34 mouse cellular contexts compared by ENCODE assay signal in genomic region chr11:102116241-102116640, GRCm38 (mm10). TPM values are rescaled to one million over a fixed set of nuclear protein-coding genes. Genes with fewer than 3 reads are reported as not detected.
DNase-seq lines count a peak whose midpoint lies in the region; ATAC-seq lines count a peak whose summit lies in the region.
"Had no signal": no experiment of that assay in that cellular context is flagged by ENCODE, and none has a peak within 500 bp of the region (broad histone marks: within the 10 kb centered on the region; RNA-seq: fewer than 3 reads in every experiment).

No protein-coding gene starts in this region.

- peaks cover 35% of the 10 kb centered on the region for H3K27me3 ChIP-seq in liver, embryonic 12.5 days (replicated peaks)
- peaks cover 32% of the 10 kb centered on the region for H3K27me3 ChIP-seq in liver, embryonic 15.5 days
- H3K27me3 ChIP-seq: embryonic facial prominence, embryonic 12.5 days had no signal

- H3K4me2 ChIP-seq in liver, embryonic 12.5 days: 0 out of 2 replicates have a peak overlapping the region, but pooled peaks have one; percentile 17
- no peak overlapping the region for H3K4me2 ChIP-seq in liver, embryonic 15.5 days
- H3K4me2 ChIP-seq: embryonic facial prominence, embryonic 12.5 days; embryonic facial prominence, embryonic 15.5 days; heart, embryonic 11.5 days; heart, embryonic 15.5 days; hindbrain, embryonic 13.5 days had no signal

- WGBS in liver, embryonic 12.5 days (ENCODE audit: insufficient replicate concordance): 25% methylated on average over 8 of the region's 8 CpGs
- WGBS in liver, embryonic 15.5 days (ENCODE audit: insufficient replicate concordance): 21% methylated on average over 8 of the region's 8 CpGs

- H3K4me1 ChIP-seq in liver, embryonic 12.5 days: peaks cover 27% of the 10 kb centered on the region
- H3K4me1 ChIP-seq in liver, embryonic 15.5 days (replicated peaks): peaks cover 20% of the 10 kb centered on the region
- H3K4me1 ChIP-seq: embryonic facial prominence, embryonic 12.5 days; embryonic facial prominence, embryonic 15.5 days; heart, embryonic 15.5 days; hindbrain, embryonic 13.5 days had no signal

- no peak overlapping the region for H3K9ac ChIP-seq in liver, embryonic 12.5 days
- no peak overlapping the region for H3K9ac ChIP-seq in liver, embryonic 15.5 days
- H3K9ac ChIP-seq: embryonic facial prominence, embryonic 12.5 days; embryonic facial prominence, embryonic 15.5 days; forebrain, postnatal 0 days; heart, embryonic 15.5 days; hindbrain, embryonic 13.5 days had no signal

- DNase-seq in c-Kit-positive CD71-positive TER-119-negative erythroid progenitor cells, embryonic 14.5 days (ENCODE audit: low read depth): peak; percentile 29
- no peak for DNase-seq in layer of hippocampus, postnatal 25 days (ENCODE audit: extremely low spot score in 1 of 2, low spot score in 1 of 2)
- no peak for DNase-seq in lung, postnatal 25 days (ENCODE audit: low spot score)
- DNase-seq in urinary bladder, postnatal 14 days (ENCODE audit: low spot score): no peak
- DNase-seq: adrenal gland, adult 8-10 months; adrenal gland, postnatal 25 days; cerebellum, adult 18-20 months; cerebellum, adult 9-10 months; cerebellum, postnatal 14 days; forebrain, postnatal 0 days; gastrocnemius, adult 2 months; gastrocnemius, postnatal 14 days; heart, adult 11 months; heart, postnatal 10 days; heart, postnatal 36 days had no signal

- no peaks in the 10 kb centered on the region for H3K36me3 ChIP-seq in liver, embryonic 12.5 days
- no peaks in the 10 kb centered on the region for H3K36me3 ChIP-seq in liver, embryonic 15.5 days (replicated peaks)
- H3K36me3 ChIP-seq: embryonic facial prominence, embryonic 12.5 days; embryonic facial prominence, embryonic 15.5 days; heart, embryonic 15.5 days; hindbrain, embryonic 10.5 days; hindbrain, embryonic 13.5 days had no signal

- H3K27ac ChIP-seq in liver, embryonic 12.5 days: no peak overlapping the region
- no peak overlapping the region for H3K27ac ChIP-seq in liver, embryonic 15.5 days (replicated peaks)
- H3K27ac ChIP-seq: embryonic facial prominence, embryonic 12.5 days; embryonic facial prominence, embryonic 15.5 days; gastrocnemius, adult 2 months; heart, embryonic 15.5 days; hindbrain, embryonic 10.5 days; hindbrain, embryonic 13.5 days had no signal

- ATAC-seq in liver, embryonic 12.5 days: peak; percentile 75
- ATAC-seq in liver, embryonic 15.5 days (ENCODE audit: insufficient read depth): peak; percentile 44; the same call in 1 of the 2 replicates
- ATAC-seq: activated CD4-positive, CD25-positive, alpha-beta regulatory T cell, adult 4 months; CD4-positive, CD25-positive, alpha-beta regulatory T cell, adult 4 months; forebrain, embryonic 14.5 days; forebrain, postnatal 0 days; hindbrain, embryonic 16.5 days had no signal

- H3K4me3 ChIP-seq in liver, embryonic 12.5 days: no peak overlapping the region
- no peak overlapping the region for H3K4me3 ChIP-seq in liver, embryonic 15.5 days (replicated peaks)
- H3K4me3 ChIP-seq: embryonic facial prominence, embryonic 12.5 days; embryonic facial prominence, embryonic 15.5 days; gastrocnemius, adult 2 months; heart, embryonic 15.5 days; hindbrain, embryonic 10.5 days; hindbrain, embryonic 13.5 days had no signal

- 0 out of 2 replicates have a peak, but pooled peaks cover 4% of the 10 kb centered on the region for H3K9me3 ChIP-seq in liver, embryonic 12.5 days (replicated peaks)
- 0 out of 2 replicates have a peak, but pooled peaks cover 2% of the 10 kb centered on the region for H3K9me3 ChIP-seq in liver, embryonic 15.5 days (replicated peaks)
- H3K9me3 ChIP-seq: embryonic facial prominence, embryonic 15.5 days; heart, embryonic 15.5 days; hindbrain, embryonic 13.5 days had no signal

RNA-seq across cellular contexts. Expression of gene Pyy, which starts 8.6 kb away (rescaled TPM):
- polyA plus RNA-seq in liver, embryonic 12.5 days (2016; fragmentation: Nextera tagmentation; extraction: Ambion mirVana): 0.32 TPM in 1 of 2 replicates, not detected in the other
- polyA plus RNA-seq in liver, embryonic 15.5 days (2015; fragmentation: Nextera tagmentation; extraction: Ambion mirVana): 0.29 and 0.71 TPM in 2 replicates
- total RNA-seq in layer of hippocampus, postnatal 25 days (2021): not detected
- total RNA-seq: adrenal gland, adult 8-10 months; adrenal gland, postnatal 25 days; common myeloid progenitor, adult 5-6 weeks; forebrain, postnatal 0 days; gastrocnemius, adult 2 months; gastrocnemius, postnatal 14 days; gastrocnemius, postnatal 4 days; heart, adult 8-10 months; heart, postnatal 10 days; heart, postnatal 36 days had no signal
- polyA plus RNA-seq: activated CD4-positive, CD25-positive, alpha-beta regulatory T cell, adult 4 months; C2C12; CD4-positive, CD25-positive, alpha-beta regulatory T cell, adult 4 months; embryonic facial prominence, embryonic 12.5 days; embryonic facial prominence, embryonic 15.5 days; forebrain, embryonic 11.5 days; forebrain, embryonic 14.5 days; forebrain, postnatal 0 days; frontal cortex, adult 2 months; heart, embryonic 15.5 days had no signal

RNA-seq across cellular contexts. Expression of gene Ppy, which starts 15.1 kb away (rescaled TPM):
- polyA plus RNA-seq in liver, embryonic 12.5 days (2016; fragmentation: Nextera tagmentation; extraction: Ambion mirVana): not detected in 2 replicates
- polyA plus RNA-seq in liver, embryonic 15.5 days (2015; fragmentation: Nextera tagmentation; extraction: Ambion mirVana): not detected in 2 replicates
- not detected for total RNA-seq in layer of hippocampus, postnatal 25 days (2021)
- total RNA-seq: adrenal gland, adult 8-10 months; adrenal gland, postnatal 25 days; common myeloid progenitor, adult 5-6 weeks; forebrain, postnatal 0 days; gastrocnemius, adult 2 months; gastrocnemius, postnatal 14 days; gastrocnemius, postnatal 4 days; heart, adult 8-10 months; heart, postnatal 10 days; heart, postnatal 36 days had no signal
- polyA plus RNA-seq: activated CD4-positive, CD25-positive, alpha-beta regulatory T cell, adult 4 months; brain, embryonic 14.5 days; C2C12; CD4-positive, CD25-positive, alpha-beta regulatory T cell, adult 4 months; embryonic facial prominence, embryonic 12.5 days; embryonic facial prominence, embryonic 15.5 days; forebrain, embryonic 11.5 days; forebrain, embryonic 14.5 days; forebrain, postnatal 0 days; frontal cortex, adult 2 months; heart, embryonic 11.5 days; heart, embryonic 15.5 days; hindbrain, embryonic 10.5 days; hindbrain, embryonic 13.5 days; hindbrain, embryonic 16.5 days had no signal

RNA-seq across cellular contexts. Expression of gene Mpp2, which starts 27.9 kb away (rescaled TPM):
- polyA plus RNA-seq in liver, embryonic 12.5 days (2016; fragmentation: Nextera tagmentation; extraction: Ambion mirVana): 15.1 and 16.7 TPM in 2 replicates
- 11.5 and 13.3 TPM in 2 replicates for polyA plus RNA-seq in liver, embryonic 15.5 days (2015; fragmentation: Nextera tagmentation; extraction: Ambion mirVana)
- 100 to 1,000 TPM; 149 TPM for total RNA-seq in layer of hippocampus, postnatal 25 days (2021)

RNA-seq across cellular contexts. Expression of gene Nags, which starts 29.1 kb away (rescaled TPM):
- polyA plus RNA-seq in liver, embryonic 12.5 days (2016; fragmentation: Nextera tagmentation; extraction: Ambion mirVana): 7.7 and 8.8 TPM in 2 replicates
- 16.5 and 18.2 TPM in 2 replicates for polyA plus RNA-seq in liver, embryonic 15.5 days (2015; fragmentation: Nextera tagmentation; extraction: Ambion mirVana)
- total RNA-seq in layer of hippocampus, postnatal 25 days (2021): not detected
- total RNA-seq: gastrocnemius, adult 2 months; gastrocnemius, postnatal 14 days; heart, postnatal 36 days had no signal
- polyA plus RNA-seq: activated CD4-positive, CD25-positive, alpha-beta regulatory T cell, adult 4 months; C2C12; CD4-positive, CD25-positive, alpha-beta regulatory T cell, adult 4 months; forebrain, embryonic 11.5 days; heart, embryonic 15.5 days; hindbrain, embryonic 10.5 days; hindbrain, embryonic 13.5 days; hindbrain, embryonic 16.5 days had no signal

RNA-seq across cellular contexts. Expression of gene Tmem101, which starts 40.0 kb away (rescaled TPM):
- 16.3 TPM in 2 replicates for polyA plus RNA-seq in liver, embryonic 12.5 days (2016; fragmentation: Nextera tagmentation; extraction: Ambion mirVana)
- polyA plus RNA-seq in liver, embryonic 15.5 days (2015; fragmentation: Nextera tagmentation; extraction: Ambion mirVana): 9.6 and 12.0 TPM in 2 replicates
- total RNA-seq in layer of hippocampus, postnatal 25 days (2021): 10 to 100 TPM; 24.2 to 30.3 TPM
